In the genomic region with DNA sequence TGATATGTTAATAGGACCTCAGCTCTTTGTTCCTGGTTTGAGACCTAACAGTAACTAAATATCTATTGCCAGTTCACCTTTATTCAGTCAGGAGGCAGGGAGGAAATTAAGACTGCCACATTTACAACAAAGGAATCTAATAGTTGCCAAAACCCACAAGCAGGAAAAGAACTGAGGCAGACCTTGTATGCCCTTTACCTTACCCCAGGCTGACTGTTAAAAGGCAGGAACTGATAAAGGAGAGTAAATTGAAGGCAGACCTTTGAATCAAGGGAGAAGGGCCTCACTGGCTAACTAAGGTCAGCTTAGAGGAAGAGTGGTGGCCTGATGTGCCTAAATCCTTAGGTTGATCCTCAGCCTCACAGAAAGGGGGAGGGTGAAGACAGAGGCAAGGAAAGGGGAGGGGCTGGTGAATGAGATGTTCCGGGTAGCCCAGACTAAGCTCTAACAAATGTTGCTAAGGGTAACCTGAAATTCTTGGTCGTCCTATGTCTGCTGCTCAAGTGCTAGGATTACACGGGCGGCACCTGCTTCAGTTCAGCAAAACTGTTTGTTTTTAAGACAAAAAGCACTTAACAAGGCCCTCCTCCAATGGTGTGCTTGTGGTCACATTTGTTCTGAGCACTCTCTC, we compare ENCODE assay signal across 12 mouse cellular contexts. TPM values are rescaled to one million over a fixed set of nuclear protein-coding genes. Genes with fewer than 3 reads are reported as not detected.
DNase-seq lines count a peak whose midpoint lies in the region; ATAC-seq and TF ChIP-seq lines count a peak whose summit lies in the region.
"Had no signal": no experiment of that assay in that cellular context is flagged by ENCODE, and none has a peak within 500 bp of the region (broad histone marks: within the 10 kb centered on the region; RNA-seq: fewer than 3 reads in every experiment).

No protein-coding gene starts in this region.

- H3K36me3 ChIP-seq in kidney, embryonic 14.5 days (ENCODE audit: control insufficient read depth, insufficient read depth, low read length): no peaks in the 10 kb centered on the region
- H3K36me3 ChIP-seq in kidney, adult 2 months (ENCODE audit: control insufficient read depth, insufficient read depth, low read length): no peaks in the 10 kb centered on the region
- no peaks in the 10 kb centered on the region for H3K36me3 ChIP-seq in embryonic facial prominence, embryonic 11.5 days (replicated peaks; ENCODE audit: control insufficient read depth, insufficient read depth, low read depth, low read length)
- H3K36me3 ChIP-seq in midbrain, embryonic 14.5 days (ENCODE audit: control insufficient read depth, insufficient read depth, low read length): no peaks in the 10 kb centered on the region
- H3K36me3 ChIP-seq: embryonic facial prominence, embryonic 13.5 days had no signal

- H3K27ac ChIP-seq in kidney, embryonic 14.5 days (ENCODE audit: low read depth, low read length): no peak overlapping the region
- H3K27ac ChIP-seq in kidney, adult 2 months (ENCODE audit: insufficient read depth, low read depth, low read length): no peak overlapping the region
- no peak overlapping the region for H3K27ac ChIP-seq in embryonic facial prominence, embryonic 11.5 days (replicated peaks; ENCODE audit: low read depth, low read length)
- H3K27ac ChIP-seq in midbrain, embryonic 14.5 days (replicated peaks; ENCODE audit: low read depth, low read length): no peak overlapping the region
- H3K27ac ChIP-seq: embryonic facial prominence, embryonic 13.5 days; hindbrain, embryonic 14.5 days had no signal

- WGBS in kidney, embryonic 14.5 days: 24% methylated on average over 4 of the region's 4 CpGs
- 67% methylated on average over 4 of the region's 4 CpGs for WGBS in kidney, adult 2 months
- WGBS in embryonic facial prominence, embryonic 11.5 days: 22% methylated on average over 4 of the region's 4 CpGs
- 3% methylated on average over 4 of the region's 4 CpGs for WGBS in midbrain, embryonic 14.5 days

- no peak overlapping the region for H3K4me3 ChIP-seq in kidney, embryonic 14.5 days (ENCODE audit: low read length)
- no peak overlapping the region for H3K4me3 ChIP-seq in kidney, adult 2 months (ENCODE audit: insufficient read depth, low read depth, low read length)
- H3K4me3 ChIP-seq in embryonic facial prominence, embryonic 11.5 days (ENCODE audit: low read depth, low read length): no peak overlapping the region
- H3K4me3 ChIP-seq in midbrain, embryonic 14.5 days (replicated peaks; ENCODE audit: low read depth, low read length): no peak overlapping the region
- H3K4me3 ChIP-seq: embryonic facial prominence, embryonic 13.5 days had no signal

- H3K9ac ChIP-seq in kidney, embryonic 14.5 days (ENCODE audit: low read depth, low read length): no peak overlapping the region
- H3K9ac ChIP-seq in embryonic facial prominence, embryonic 11.5 days (replicated peaks; ENCODE audit: low read length): no peak overlapping the region
- H3K9ac ChIP-seq in midbrain, embryonic 14.5 days (replicated peaks; ENCODE audit: low read length): no peak overlapping the region
- H3K9ac ChIP-seq: embryonic facial prominence, embryonic 13.5 days; hindbrain, embryonic 14.5 days had no signal

- H3K9me3 ChIP-seq in kidney, embryonic 14.5 days (ENCODE audit: control insufficient read depth, low read length): no peaks in the 10 kb centered on the region
- H3K9me3 ChIP-seq in embryonic facial prominence, embryonic 11.5 days (replicated peaks; ENCODE audit: control insufficient read depth, low read length): no peaks in the 10 kb centered on the region
- no peaks in the 10 kb centered on the region for H3K9me3 ChIP-seq in midbrain, embryonic 14.5 days (ENCODE audit: control insufficient read depth, low read length)
- H3K9me3 ChIP-seq: embryonic facial prominence, embryonic 13.5 days had no signal

- H3K4me2 ChIP-seq in kidney, embryonic 14.5 days (replicated peaks; ENCODE audit: low read depth, low read length): no peak overlapping the region
- no peak overlapping the region for H3K4me2 ChIP-seq in embryonic facial prominence, embryonic 11.5 days (ENCODE audit: low read depth, low read length)
- no peak overlapping the region for H3K4me2 ChIP-seq in midbrain, embryonic 14.5 days (ENCODE audit: low read length)
- H3K4me2 ChIP-seq: embryonic facial prominence, embryonic 13.5 days; hindbrain, embryonic 14.5 days had no signal

- no peak for DNase-seq in kidney, adult 2 months
- DNase-seq in brain, embryonic 14.5 days (ENCODE audit: low read depth): peak; percentile 27
- peak; percentile 52 for DNase-seq in embryonic facial prominence, embryonic 11.5 days (ENCODE audit: low spot score)
- DNase-seq in midbrain, embryonic 14.5 days: peak; percentile 7
- no peak for DNase-seq in heart, adult 11 months
- no peak for DNase-seq in adrenal gland, adult 8-10 months
- DNase-seq: cerebellum, adult 9-10 months; gastrocnemius, postnatal 36 days had no signal

- H3K27me3 ChIP-seq in kidney, embryonic 14.5 days (ENCODE audit: control insufficient read depth, insufficient read depth, low read length): no peaks in the 10 kb centered on the region
- no peaks in the 10 kb centered on the region for H3K27me3 ChIP-seq in kidney, adult 2 months (replicated peaks; ENCODE audit: control insufficient read depth, insufficient read depth, low read length)
- H3K27me3 ChIP-seq in embryonic facial prominence, embryonic 11.5 days (ENCODE audit: control insufficient read depth, insufficient read depth, low read length): no peaks in the 10 kb centered on the region
- no peaks in the 10 kb centered on the region for H3K27me3 ChIP-seq in midbrain, embryonic 14.5 days (ENCODE audit: control insufficient read depth, insufficient read depth, low read length)
- H3K27me3 ChIP-seq: embryonic facial prominence, embryonic 13.5 days had no signal

- peak; percentile 63 for ATAC-seq in kidney, embryonic 14.5 days (ENCODE audit: low FRiP score, low TSS enrichment)
- no peak for ATAC-seq in embryonic facial prominence, embryonic 11.5 days (replicated peaks; ENCODE audit: insufficient number of reproducible peaks, low FRiP score, low TSS enrichment, low read depth)
- no peak for ATAC-seq in midbrain, embryonic 14.5 days (ENCODE audit: low FRiP score, low TSS enrichment)
- no peak for ATAC-seq in CD4-positive, CD25-positive, alpha-beta regulatory T cell, adult 4 months

- no peak for TF ChIP-seq CTCF in kidney, adult 2 months (conservative IDR thresholded peaks at IDR 0.05; ENCODE audit: insufficient read depth, insufficient read length, low read depth, low read length)
- no peak for TF ChIP-seq CTCF in brain, embryonic 14.5 days (IDR thresholded peaks at IDR 0.05; ENCODE audit: borderline replicate concordance, extremely low read depth, insufficient read depth, insufficient read length)

- no peaks in the 10 kb centered on the region; the same call in 1 of the 2 replicates for H3K4me1 ChIP-seq in kidney, embryonic 14.5 days (ENCODE audit: control insufficient read depth, insufficient read depth, low read length)
- peaks cover 16% of the 10 kb centered on the region for H3K4me1 ChIP-seq in kidney, adult 2 months (ENCODE audit: control insufficient read depth, insufficient read depth, low read length)
- peaks cover 2% of the 10 kb centered on the region; the same call in 1 of the 2 replicates for H3K4me1 ChIP-seq in embryonic facial prominence, embryonic 11.5 days (ENCODE audit: control insufficient read depth, insufficient read depth, low read length)
- 0 out of 2 replicates have a peak, but pooled peaks cover 3% of the 10 kb centered on the region for H3K4me1 ChIP-seq in midbrain, embryonic 14.5 days (ENCODE audit: control insufficient read depth, insufficient read depth, low read length)

- no peak for TF ChIP-seq POLR2A in kidney, adult 2 months (IDR thresholded peaks at IDR 0.05; ENCODE audit: low read depth, low read length)
- TF ChIP-seq POLR2A in brain, embryonic 14.5 days (IDR thresholded peaks at IDR 0.05; ENCODE audit: borderline replicate concordance, extremely low read depth, insufficient read depth, insufficient read length, poor library complexity, severe bottlenecking): no peak

RNA-seq across cellular contexts. Expression of gene Clint1, which starts 16.1 kb away (rescaled TPM):
- polyA plus RNA-seq in kidney, embryonic 14.5 days (2014; fragmentation: Nextera tagmentation; extraction: Ambion mirVana): 58.1 and 86.3 TPM in 2 replicates
- 63.0 and 64.9 TPM in 2 replicates for polyA plus RNA-seq in kidney, adult 2 months (2012; rRNA removed)
- 53.5 and 59.4 TPM in 2 replicates for polyA plus RNA-seq in brain, embryonic 14.5 days (2012; rRNA removed)
- polyA plus RNA-seq in embryonic facial prominence, embryonic 11.5 days (2014; fragmentation: Nextera tagmentation; extraction: Ambion mirVana): 69.7 and 71.2 TPM in 2 replicates
- 42.7 and 45.5 TPM in 2 replicates for polyA plus RNA-seq in midbrain, embryonic 14.5 days (2014; fragmentation: Nextera tagmentation; extraction: Ambion mirVana)
- total RNA-seq in adrenal gland, adult 8-10 months (2022): 10 to 100 TPM; 63.4 to 94.6 (median 74.8) TPM
- 10 to 100 TPM; 29.1 to 44.1 TPM for polyA plus RNA-seq in CD4-positive, CD25-positive, alpha-beta regulatory T cell, adult 4 months (2017; shearing (Covaris generic))

Comparison
In these comparisons a context has a peak if more than half of its experiments do, and no peak if none do; other contexts are left out.
1. DNase-seq: peak in brain, embryonic 14.5 days (single experiment), embryonic facial prominence, embryonic 11.5 days (single experiment) and midbrain, embryonic 14.5 days (single experiment); none in kidney, adult 2 months (single experiment), heart, adult 11 months (single experiment) and adrenal gland, adult 8-10 months (single experiment).